Mouse (Mus musculus) hindbrain, embryonic 16.5 days (tissue): ENCODE measurements at regions not wholly inside any gene's neighbourhood (a gene's known extent, or its start where the extent isn't known, plus 50 kb on each side); places are given as distances from the start of the nearest gene placed in this dataset.

Experiments
- ATAC-seq: fragments of 200-750 bp; cut with Nextera tagmentation; 2 replicates; pipeline ENCODE4 v1.8.0; 2017; ENCODE audit warnings: moderate TSS enrichment, moderate library complexity
- H3K27ac ChIP-seq: fragments of 300-500 bp; sonication (generic); 2 replicates; pipeline ENCODE4 v1.5.1; 2014; ENCODE audit warnings: low read depth, mild to moderate bottlenecking, control low read depth, low read length, moderate library complexity
- H3K27me3 ChIP-seq: fragments of 300-500 bp; sonication (generic); replicated peaks from 2 replicates; pipeline ENCODE4 v1.6.1; 2014; ENCODE audit warnings: low read length; ENCODE audit not compliant: control insufficient read depth, insufficient read depth
- H3K36me3 ChIP-seq: fragments of 300-500 bp; sonication (generic); 2 replicates; pipeline ENCODE4 v1.6.1; 2014; ENCODE audit warnings: mild to moderate bottlenecking, low read length, moderate library complexity, mixed read lengths; ENCODE audit not compliant: control insufficient read depth, insufficient read depth
- H3K4me1 ChIP-seq: fragments of 300-500 bp; sonication (generic); 2 replicates; pipeline ENCODE4 v1.6.1; 2014; ENCODE audit warnings: low read depth, low read length; ENCODE audit not compliant: control insufficient read depth, insufficient read depth
- H3K4me2 ChIP-seq: fragments of 300-500 bp; sonication (generic); 2 replicates; pipeline ENCODE4 v1.6.1; 2014; ENCODE audit warnings: mild to moderate bottlenecking, low read length, control low read depth, moderate library complexity
- H3K4me3 ChIP-seq: fragments of 300-500 bp; sonication (generic); 2 replicates; pipeline ENCODE4 v1.5.1; 2014; ENCODE audit warnings: mild to moderate bottlenecking, low read length, control low read depth, moderate library complexity
- H3K9ac ChIP-seq: fragments of 300-500 bp; sonication (generic); 2 replicates; pipeline ENCODE4 v1.6.1; 2014; ENCODE audit warnings: low read depth, mild to moderate bottlenecking, control low read depth, low read length, moderate library complexity
- H3K9me3 ChIP-seq: fragments of 300-500 bp; sonication (generic); 2 replicates; pipeline ENCODE4 v1.6.1; 2014; ENCODE audit warnings: mild to moderate bottlenecking, low read length, moderate library complexity; ENCODE audit not compliant: control insufficient read depth
- WGBS: fragments of 180-500 bp; shearing (Covaris S2); extraction: QIAGEN DNeasy Blood & Tissue Kit; methylation state at CpG from one replicate; pipeline ENCODE4 v1.1.7; 2014; 5-methylcytosine and 5-hydroxymethylcytosine counted together

DNA sequence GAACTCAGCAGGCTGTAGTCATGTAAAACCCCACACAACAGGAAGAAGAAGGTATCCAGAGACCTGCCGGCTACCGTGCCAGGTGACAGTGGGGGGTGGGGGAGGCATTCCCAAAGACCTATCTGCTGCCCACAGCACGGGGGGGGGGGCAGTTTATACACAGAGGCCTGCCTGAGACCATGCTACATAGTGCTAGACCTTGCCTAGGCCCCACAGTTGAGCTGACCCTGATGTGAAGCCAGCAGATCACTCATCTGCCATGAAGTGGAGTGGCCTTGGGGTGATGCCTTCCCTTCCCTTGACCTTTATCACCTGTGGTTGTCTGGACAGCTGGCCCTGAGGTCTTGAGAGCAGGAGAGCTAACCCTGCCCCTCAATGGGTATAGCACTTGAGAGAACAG is 108.6 kb upstream of the Pik3r1 start:
- ATAC-seq = no peak
- H3K27me3 ChIP-seq = no peaks in the 10 kb centered on the region
- no peak overlapping the region for H3K27ac ChIP-seq
- no peak overlapping the region for H3K9ac ChIP-seq
- H3K4me3 ChIP-seq = no peak overlapping the region
- H3K9me3 ChIP-seq = no peaks in the 10 kb centered on the region
- H3K4me1 ChIP-seq = no peaks in the 10 kb centered on the region
- H3K4me2 ChIP-seq = no peak overlapping the region
- WGBS = 100% methylated on average over 2 of the region's 3 CpGs
- no peaks in the 10 kb centered on the region for H3K36me3 ChIP-seq

DNA sequence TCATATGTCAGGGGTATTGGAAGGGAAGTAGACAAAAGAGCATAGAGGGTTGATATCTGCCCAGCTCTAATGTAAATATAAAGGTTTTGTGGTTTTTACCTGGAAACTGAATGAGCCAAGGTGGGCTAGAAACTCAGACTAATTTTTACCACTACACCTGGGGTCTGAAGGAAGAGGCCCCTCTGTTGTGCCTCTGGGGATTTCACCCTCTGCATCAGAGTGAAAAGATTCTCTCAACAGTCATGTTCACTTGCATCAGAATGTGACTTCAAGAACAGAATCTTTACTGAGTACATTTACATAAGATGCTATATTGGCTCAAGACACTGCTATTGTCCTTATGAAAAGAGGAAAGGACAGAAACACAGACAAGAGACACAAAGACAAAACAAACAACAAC is 110.2 kb upstream of the Pik3r1 start:
- no peak for ATAC-seq
- H3K4me3 ChIP-seq = no peak overlapping the region

DNA sequence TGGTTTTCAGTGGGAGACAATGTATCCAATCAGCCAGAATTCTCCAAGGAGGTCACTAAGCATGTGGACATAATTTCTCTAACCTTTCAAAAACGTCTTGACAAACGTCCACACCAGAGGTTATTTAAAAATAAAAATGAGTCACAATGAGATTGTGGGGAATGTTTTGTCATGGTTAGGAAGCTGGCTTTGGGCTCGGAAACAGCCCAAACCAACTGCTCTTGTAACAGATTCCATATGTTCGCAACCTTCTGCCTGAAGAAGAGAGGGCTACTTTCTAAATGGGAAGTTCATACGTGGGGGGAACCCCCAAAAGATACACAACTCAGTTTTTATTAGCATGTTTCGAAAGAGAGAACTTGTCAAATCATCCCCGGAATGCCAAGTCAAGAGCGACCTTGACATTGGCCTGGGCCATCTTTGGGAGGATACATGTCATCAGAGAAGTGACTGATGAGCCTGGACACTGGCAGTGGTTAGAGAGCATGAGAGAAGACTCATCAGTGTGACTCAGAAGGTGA is 111.6 kb upstream of the Pik3r1 start:
- no peak for ATAC-seq
- Histone ChIP-seq H3K4me2 (no peak overlapping the region), H3K4me1 (no peaks in the 10 kb centered on the region), H3K27me3 (no peaks in the 10 kb centered on the region), H3K36me3 (no peaks in the 10 kb centered on the region), H3K9me3 (no peaks in the 10 kb centered on the region), H3K9ac (no peak overlapping the region), H3K27ac (no peak overlapping the region), H3K4me3 (no peak overlapping the region)
- 84% methylated on average over 8 of the region's 8 CpGs for WGBS

More for the DNA sequence above, 110.2 kb upstream of the Pik3r1 start:
- H3K4me1 ChIP-seq = no peaks in the 10 kb centered on the region
- H3K9me3 ChIP-seq = no peaks in the 10 kb centered on the region
- H3K27me3 ChIP-seq = no peaks in the 10 kb centered on the region
- no peak overlapping the region for H3K4me2 ChIP-seq
- no peak overlapping the region for H3K9ac ChIP-seq
- no peak overlapping the region for H3K27ac ChIP-seq
- H3K36me3 ChIP-seq = no peaks in the 10 kb centered on the region

DNA sequence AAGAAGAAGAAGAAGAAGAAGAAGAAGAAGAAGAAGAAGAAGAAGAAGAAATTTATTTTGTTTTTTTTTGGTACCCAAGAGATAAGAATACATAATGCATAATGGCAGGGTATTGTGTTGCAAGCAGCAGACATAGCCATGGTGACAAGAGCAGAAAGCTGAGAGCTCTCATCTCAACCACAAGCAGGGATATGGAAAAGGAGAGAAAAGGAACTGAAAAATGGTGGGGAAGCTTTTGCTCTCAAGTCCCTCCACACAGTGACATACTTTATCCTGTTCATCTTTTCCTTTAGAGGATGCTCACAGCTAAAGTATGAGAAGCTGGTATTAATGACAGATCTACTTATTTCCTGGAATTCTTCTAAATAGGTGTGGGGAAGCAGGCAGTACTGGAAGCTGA is 115.2 kb upstream of the Pik3r1 start:
- Histone ChIP-seq H3K9me3 (no peaks in the 10 kb centered on the region), H3K4me2 (no peak overlapping the region), H3K36me3 (no peaks in the 10 kb centered on the region), H3K4me3 (no peak overlapping the region), H3K4me1 (no peaks in the 10 kb centered on the region), H3K9ac (no peak overlapping the region), H3K27me3 (no peaks in the 10 kb centered on the region), H3K27ac (no peak overlapping the region)
- no peak for ATAC-seq

DNA sequence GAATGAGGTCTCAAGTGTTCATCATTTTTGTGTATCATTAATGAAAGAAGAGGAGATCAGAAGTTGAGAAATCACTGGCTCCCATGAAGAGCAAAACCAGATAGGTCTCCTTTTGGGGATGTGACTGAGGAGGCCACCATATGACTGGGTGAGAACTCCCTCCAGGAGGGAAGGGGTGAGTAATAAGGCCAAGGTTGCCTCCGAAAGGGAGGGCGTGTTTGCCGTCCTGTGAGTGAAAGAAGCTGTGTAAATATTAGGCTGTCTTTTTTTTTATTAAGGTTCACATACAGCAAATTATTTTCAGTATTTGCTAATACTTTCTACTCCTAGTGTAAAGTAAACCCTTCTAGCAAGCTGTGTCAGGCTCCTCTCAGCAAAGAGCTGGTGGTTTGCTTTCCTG is 116.7 kb upstream of the Pik3r1 start:
- no peaks in the 10 kb centered on the region for H3K27me3 ChIP-seq
- no peaks in the 10 kb centered on the region for H3K9me3 ChIP-seq
- no peak overlapping the region for H3K9ac ChIP-seq
- H3K4me2 ChIP-seq = no peak overlapping the region
- 90% methylated on average over 3 of the region's 3 CpGs for WGBS
- H3K27ac ChIP-seq = no peak overlapping the region
- no peak for ATAC-seq
- no peaks in the 10 kb centered on the region for H3K36me3 ChIP-seq
- H3K4me1 ChIP-seq = no peaks in the 10 kb centered on the region
- no peak overlapping the region for H3K4me3 ChIP-seq

DNA sequence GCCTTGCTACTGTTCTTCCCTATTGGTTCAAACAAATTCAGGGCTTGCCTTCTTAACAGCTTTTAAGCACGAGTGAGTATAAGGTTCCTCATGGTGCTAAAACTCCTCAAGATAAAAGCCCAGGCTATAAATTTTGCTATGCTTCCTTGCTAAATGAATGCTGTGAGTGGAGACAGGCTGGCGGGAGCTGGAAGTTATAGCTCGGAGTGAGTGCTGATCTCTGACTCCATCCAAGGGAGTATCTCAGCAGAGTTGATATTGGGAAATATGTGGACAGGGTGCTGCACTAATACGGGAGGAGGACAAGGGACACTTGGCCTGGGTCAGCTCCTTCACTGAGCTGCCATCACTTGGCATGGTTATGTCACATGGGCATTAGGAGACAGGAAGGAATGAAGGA is 123.5 kb upstream of the Pik3r1 start:
- Histone ChIP-seq H3K36me3 (no peaks in the 10 kb centered on the region), H3K27ac (no peak overlapping the region), H3K4me3 (no peak overlapping the region), H3K9ac (no peak overlapping the region), H3K27me3 (no peaks in the 10 kb centered on the region), H3K9me3 (no peaks in the 10 kb centered on the region), H3K4me1 (no peaks in the 10 kb centered on the region), H3K4me2 (no peak overlapping the region)
- no peak for ATAC-seq
- WGBS = 80% methylated on average over 4 of the region's 4 CpGs

DNA sequence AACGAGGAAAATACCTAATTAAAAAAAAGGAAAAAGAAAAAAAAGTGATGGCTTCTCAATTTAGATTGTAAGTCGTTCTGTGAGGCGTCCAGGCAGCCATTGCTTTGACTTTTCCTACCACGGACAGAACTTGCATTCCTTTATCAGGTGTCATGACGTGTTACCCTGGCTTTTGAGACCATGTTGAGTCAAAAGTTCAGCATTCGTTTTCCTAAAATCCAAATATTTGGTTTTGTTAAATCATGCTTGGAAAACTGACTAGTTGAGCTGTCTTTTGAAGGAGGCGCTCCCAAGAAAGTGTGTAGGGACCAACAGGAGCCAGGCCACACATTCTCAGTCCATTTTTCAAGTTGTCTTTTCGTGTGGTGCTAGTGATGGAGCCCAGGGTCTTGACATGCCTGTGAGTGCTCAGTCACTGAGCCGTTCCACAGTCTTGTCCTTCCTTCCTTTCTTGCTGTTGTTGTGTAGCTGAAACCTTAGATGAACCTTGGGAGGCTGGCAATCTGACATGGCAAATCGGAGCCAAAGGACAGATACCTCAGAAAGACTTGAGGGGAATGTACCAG is 125.1 kb upstream of the Pik3r1 start:
- Histone ChIP-seq H3K27ac (no peak overlapping the region), H3K4me1 (no peaks in the 10 kb centered on the region), H3K9me3 (no peaks in the 10 kb centered on the region), H3K36me3 (no peaks in the 10 kb centered on the region), H3K9ac (no peak overlapping the region), H3K4me2 (no peak overlapping the region), H3K4me3 (no peak overlapping the region), H3K27me3 (no peaks in the 10 kb centered on the region)
- WGBS = 90% methylated on average over 10 of the region's 10 CpGs
- no peak for ATAC-seq

DNA sequence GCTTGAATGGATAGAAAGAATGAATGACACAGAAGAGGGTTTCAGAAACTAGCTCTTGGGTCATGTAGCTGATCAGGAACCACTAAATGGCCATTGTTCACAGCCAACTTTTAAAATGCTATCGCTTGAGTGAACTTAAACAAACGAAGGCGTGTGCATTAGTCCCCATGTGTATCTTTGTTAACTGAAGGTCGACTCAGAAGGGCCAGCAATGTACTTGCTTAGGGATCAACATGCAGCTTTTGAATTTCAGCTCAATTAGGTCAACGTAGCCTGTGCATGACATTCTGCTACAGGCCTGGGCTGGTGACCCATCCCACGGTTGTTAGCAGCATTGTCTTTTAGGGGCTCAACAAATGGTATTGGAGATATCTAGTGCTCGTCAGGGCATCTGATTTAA is 127.1 kb upstream of the Pik3r1 start:
- WGBS = 59% methylated on average over 7 of the region's 7 CpGs
- H3K4me3 ChIP-seq = no peak overlapping the region

DNA sequence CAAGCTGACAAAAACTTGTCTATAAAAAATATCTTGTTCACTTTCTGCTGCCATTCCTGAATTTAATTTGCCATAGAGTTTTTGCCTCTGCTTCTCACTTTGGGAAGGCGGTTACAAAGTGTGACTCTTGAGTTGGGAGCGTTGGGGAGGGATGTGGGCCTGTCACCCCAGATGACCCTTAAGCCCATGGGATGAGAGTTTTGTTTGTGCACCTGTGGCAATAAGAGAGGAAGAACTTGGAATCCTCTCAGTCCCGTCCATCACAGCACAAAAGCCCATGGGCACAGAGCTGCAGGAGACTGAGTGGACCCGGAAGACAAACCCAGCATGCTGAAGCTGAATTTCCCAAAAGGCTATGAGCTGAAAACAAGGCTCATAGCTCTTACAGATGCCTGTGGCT is 127.7 kb upstream of the Pik3r1 start:
- ATAC-seq = no peak
- Histone ChIP-seq H3K27me3 (no peaks in the 10 kb centered on the region), H3K4me1 (no peaks in the 10 kb centered on the region), H3K4me3 (no peak overlapping the region), H3K36me3 (no peaks in the 10 kb centered on the region), H3K4me2 (no peak overlapping the region), H3K9ac (no peak overlapping the region), H3K9me3 (no peaks in the 10 kb centered on the region), H3K27ac (no peak overlapping the region)
- 63% methylated on average over 4 of the region's 4 CpGs for WGBS

More for the DNA sequence above, 127.1 kb upstream of the Pik3r1 start:
- Histone ChIP-seq H3K27me3 (no peaks in the 10 kb centered on the region), H3K27ac (no peak overlapping the region), H3K9me3 (no peaks in the 10 kb centered on the region), H3K4me2 (no peak overlapping the region), H3K4me1 (no peaks in the 10 kb centered on the region), H3K9ac (no peak overlapping the region), H3K36me3 (no peaks in the 10 kb centered on the region)
- ATAC-seq = no peak

DNA sequence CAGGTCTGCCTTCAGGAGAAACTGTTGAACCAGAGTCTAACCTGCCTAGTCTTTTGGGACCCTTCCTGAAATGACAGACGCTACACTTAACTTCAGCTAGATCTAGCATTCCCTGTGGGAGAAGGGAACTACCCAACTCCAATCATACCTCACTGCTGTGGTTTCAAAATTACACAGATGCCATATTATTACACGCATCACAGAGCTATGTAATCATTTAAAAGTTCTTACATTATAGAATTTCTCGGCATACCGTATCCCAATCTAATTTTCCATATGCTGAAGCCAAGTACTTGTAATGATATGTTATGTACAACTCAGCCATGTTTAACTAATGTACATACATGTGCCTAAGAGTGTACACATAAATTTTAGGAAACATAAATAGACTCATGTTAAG is 128.9 kb upstream of the Pik3r1 start:
- Histone ChIP-seq H3K9me3 (no peaks in the 10 kb centered on the region), H3K27me3 (no peaks in the 10 kb centered on the region), H3K9ac (no peak overlapping the region), H3K4me2 (no peak overlapping the region), H3K4me1 (no peaks in the 10 kb centered on the region), H3K36me3 (no peaks in the 10 kb centered on the region), H3K27ac (no peak overlapping the region), H3K4me3 (no peak overlapping the region)
- ATAC-seq = no peak
- WGBS = 85% methylated on average over 4 of the region's 4 CpGs
